Mouse (Mus musculus): ENCODE measurements around the gene 1700016H13Rik. TPM values are rescaled to one million over a fixed set of nuclear protein-coding genes. Genes with fewer than 3 reads are reported as not detected.
A peak's percentile ranks its signal among the peaks of the same experiment; 100 is the strongest.

Gene 1700016H13Rik
- total and polyA plus RNA-seq, 2 experiments from 2014 or later = 0.30 TPM; not detected in 1

DNA sequence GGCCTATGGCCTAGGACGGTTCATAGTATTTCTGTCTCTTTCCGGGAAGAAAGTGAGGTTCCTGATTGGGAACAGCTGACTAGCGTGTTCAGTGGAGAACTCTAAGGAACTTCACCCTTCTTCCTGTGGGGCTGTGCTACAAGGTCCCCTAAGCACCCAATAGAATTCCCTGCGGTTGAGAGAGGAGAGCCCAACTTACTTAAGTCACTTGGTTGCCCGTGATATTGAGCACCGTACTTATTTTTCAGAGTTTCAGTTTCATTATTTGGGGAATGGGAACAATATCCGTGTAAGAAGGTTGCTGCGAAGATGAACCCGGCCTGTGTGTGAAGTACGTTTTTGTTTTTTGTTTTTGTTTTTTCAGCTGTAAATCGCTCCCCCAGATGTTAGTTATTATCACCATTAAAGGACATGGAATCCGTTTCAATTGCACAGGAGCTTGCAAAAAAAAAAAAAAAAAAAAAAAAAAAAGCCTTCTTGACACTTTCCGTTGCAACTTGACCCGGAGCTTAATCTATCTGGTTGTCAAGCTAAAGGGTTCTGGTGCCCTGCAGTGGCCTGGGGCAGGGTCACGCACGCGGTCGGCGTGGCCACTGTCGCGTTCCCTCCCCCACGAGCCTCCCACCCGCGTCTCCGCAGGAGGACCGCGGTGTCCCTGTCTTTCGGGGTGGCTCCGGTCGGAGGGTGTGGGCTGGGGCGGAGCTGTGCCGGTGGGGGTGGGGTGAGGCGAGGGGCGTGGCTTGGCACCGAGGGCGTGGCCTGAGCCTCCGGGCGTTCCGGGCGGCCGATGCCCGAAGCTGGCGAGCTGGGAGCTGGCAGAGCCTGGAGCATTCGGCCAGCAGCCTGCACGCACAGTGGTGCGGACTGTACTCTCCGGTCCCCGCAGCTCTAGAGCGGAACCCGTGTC lies 36.1 kb upstream of the 1700016H13Rik start, which contains the start of gene Aff1:
Aff1 (plus strand) TSS at position 751 of the 907 bp plus-strand sequence.
- H3K4me1 ChIP-seq (ENCODE audit: insufficient read depth, low read length) = 0 out of 2 replicates have a peak, but pooled peaks cover 3% of the 10 kb centered on the region
- no peaks in the 10 kb centered on the region for H3K9me3 ChIP-seq (ENCODE audit: low read length)
- ATAC-seq (ENCODE audit: low FRiP score) (peak; percentile 66), DNase-seq (ENCODE audit: low spot score) (peak; percentile 59)
- no peak within 1 kb of the TSS for H3K27ac ChIP-seq (ENCODE audit: low read depth, low read length)
- peak within 1 kb of the TSS; percentile 100 for H3K4me2 ChIP-seq (ENCODE audit: low read depth, low read length, poor library complexity, severe bottlenecking)
- WGBS = 7% methylated on average over 47 of the region's 50 CpGs
- H3K9ac ChIP-seq (replicated peaks; ENCODE audit: low read length, poor library complexity, severe bottlenecking) = peak within 1 kb of the TSS; percentile 60
- peaks cover 5% of the 10 kb centered on the region; the same call in 1 of the 2 replicates for H3K27me3 ChIP-seq (ENCODE audit: insufficient read depth, low read length)
- H3K4me3 ChIP-seq (ENCODE audit: low read depth, low read length) = peak within 1 kb of the TSS; percentile 58
- no peaks in the 10 kb centered on the region for H3K36me3 ChIP-seq (ENCODE audit: insufficient read depth, low read length)
- TF ChIP-seq CTCF (IDR thresholded peaks at IDR 0.05) = no peak

DNA sequence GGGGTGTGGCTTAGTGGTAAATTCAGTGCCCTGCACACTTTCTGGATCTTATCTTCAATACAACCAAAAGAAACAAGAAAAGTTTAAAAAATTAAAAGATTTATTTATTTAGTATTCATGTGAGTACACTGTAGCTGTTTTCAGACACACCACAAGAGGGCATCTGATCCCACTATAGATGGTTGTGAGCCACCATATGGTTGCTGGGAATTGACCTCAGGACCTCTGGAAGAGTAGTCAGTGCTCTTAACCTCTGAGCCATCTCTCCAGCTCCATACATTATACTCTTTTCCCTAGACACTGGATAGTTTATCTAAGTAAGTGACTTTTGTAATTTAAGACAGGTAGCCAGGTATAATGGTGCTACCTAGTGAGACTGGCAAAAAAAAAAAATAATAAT lies 35.4 kb upstream of the 1700016H13Rik start:
- H3K9ac ChIP-seq (replicated peaks; ENCODE audit: low read length, poor library complexity, severe bottlenecking) = no peak overlapping the region
- H3K4me3 ChIP-seq (ENCODE audit: low read depth, low read length) = no peak overlapping the region
- ATAC-seq (ENCODE audit: low FRiP score) (no peak), DNase-seq (ENCODE audit: low spot score) (no peak)
- no peaks in the 10 kb centered on the region for H3K9me3 ChIP-seq (ENCODE audit: low read length)
- peaks cover 5% of the 10 kb centered on the region; the same call in 1 of the 2 replicates for H3K27me3 ChIP-seq (ENCODE audit: insufficient read depth, low read length)
- H3K4me2 ChIP-seq (ENCODE audit: low read depth, low read length, poor library complexity, severe bottlenecking) = no peak overlapping the region
- H3K36me3 ChIP-seq (ENCODE audit: insufficient read depth, low read length) = no peaks in the 10 kb centered on the region
- 0 out of 2 replicates have a peak, but pooled peaks have one; percentile 23 for TF ChIP-seq CTCF (IDR thresholded peaks at IDR 0.05)
- no peak overlapping the region for H3K27ac ChIP-seq (ENCODE audit: low read depth, low read length)
- 0 out of 2 replicates have a peak, but pooled peaks cover 3% of the 10 kb centered on the region for H3K4me1 ChIP-seq (ENCODE audit: insufficient read depth, low read length)

DNA sequence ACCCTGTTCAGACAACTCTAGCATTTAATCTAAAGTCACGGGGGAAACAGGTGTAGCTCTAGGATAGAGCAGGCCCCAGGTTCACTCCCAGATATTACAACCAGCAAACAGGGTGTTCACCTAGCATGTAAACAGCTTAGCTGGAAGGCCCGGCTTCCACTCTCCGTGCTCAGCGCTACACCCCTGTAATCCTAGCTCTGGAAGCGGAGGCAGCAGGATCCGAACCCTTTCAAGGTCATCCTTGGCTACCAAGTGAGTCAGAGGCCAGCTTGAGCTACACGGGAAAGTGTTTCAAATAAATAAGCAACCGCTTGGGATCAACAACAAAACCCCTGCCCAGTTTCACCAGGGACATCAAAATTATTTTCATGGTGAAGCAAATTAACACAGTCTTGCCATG lies 34.4 kb upstream of the 1700016H13Rik start:
- ATAC-seq (ENCODE audit: low FRiP score) (no peak), DNase-seq (ENCODE audit: low spot score) (no peak)
- 0 out of 2 replicates have a peak, but pooled peaks cover 3% of the 10 kb centered on the region for H3K4me1 ChIP-seq (ENCODE audit: insufficient read depth, low read length)
- H3K4me2 ChIP-seq (ENCODE audit: low read depth, low read length, poor library complexity, severe bottlenecking) = no peak overlapping the region
- no peak overlapping the region for H3K27ac ChIP-seq (ENCODE audit: low read depth, low read length)
- 92% methylated on average over 8 of the region's 8 CpGs for WGBS
- no peak overlapping the region for H3K9ac ChIP-seq (replicated peaks; ENCODE audit: low read length, poor library complexity, severe bottlenecking)
- H3K9me3 ChIP-seq (ENCODE audit: low read length) = no peaks in the 10 kb centered on the region
- H3K27me3 ChIP-seq (ENCODE audit: insufficient read depth, low read length) = peaks cover 5% of the 10 kb centered on the region; the same call in 1 of the 2 replicates
- no peak overlapping the region for H3K4me3 ChIP-seq (ENCODE audit: low read depth, low read length)
- H3K36me3 ChIP-seq (ENCODE audit: insufficient read depth, low read length) = no peaks in the 10 kb centered on the region
- no peak for TF ChIP-seq CTCF (IDR thresholded peaks at IDR 0.05)

DNA sequence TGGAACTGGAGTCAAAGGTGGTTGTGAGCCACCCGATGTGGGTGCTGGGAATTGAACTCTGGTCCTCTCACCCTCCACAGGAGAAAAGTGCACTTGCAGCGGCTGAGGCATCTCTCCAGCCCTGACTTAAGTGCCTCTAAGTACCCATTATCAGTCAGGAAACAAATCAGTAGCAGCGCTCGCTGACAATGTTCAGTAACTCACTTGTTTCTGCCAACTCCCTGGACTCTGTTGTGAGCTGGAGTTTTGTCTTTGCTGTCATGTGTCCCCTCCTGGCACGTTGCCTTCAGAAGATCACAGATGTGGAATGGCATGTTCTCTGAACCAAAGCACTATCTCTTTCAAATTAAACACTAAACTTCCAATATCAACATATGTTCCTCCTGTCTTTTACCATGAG lies 33.8 kb upstream of the 1700016H13Rik start:
- WGBS = 87% methylated on average over 5 of the region's 5 CpGs
- no peaks in the 10 kb centered on the region for H3K36me3 ChIP-seq (ENCODE audit: insufficient read depth, low read length)
- peaks cover 5% of the 10 kb centered on the region; the same call in 1 of the 2 replicates for H3K27me3 ChIP-seq (ENCODE audit: insufficient read depth, low read length)
- no peak overlapping the region for H3K9ac ChIP-seq (replicated peaks; ENCODE audit: low read length, poor library complexity, severe bottlenecking)
- no peak for TF ChIP-seq CTCF (IDR thresholded peaks at IDR 0.05)
- DNase-seq (ENCODE audit: low spot score) = no peak
- H3K4me2 ChIP-seq (ENCODE audit: low read depth, low read length, poor library complexity, severe bottlenecking) = no peak overlapping the region
- H3K4me3 ChIP-seq (ENCODE audit: low read depth, low read length) = no peak overlapping the region
- no peaks in the 10 kb centered on the region for H3K9me3 ChIP-seq (ENCODE audit: low read length)
- 0 out of 2 replicates have a peak, but pooled peaks cover 3% of the 10 kb centered on the region for H3K4me1 ChIP-seq (ENCODE audit: insufficient read depth, low read length)
- no peak for ATAC-seq (ENCODE audit: low FRiP score)
- H3K27ac ChIP-seq (ENCODE audit: low read depth, low read length) = no peak overlapping the region

DNA sequence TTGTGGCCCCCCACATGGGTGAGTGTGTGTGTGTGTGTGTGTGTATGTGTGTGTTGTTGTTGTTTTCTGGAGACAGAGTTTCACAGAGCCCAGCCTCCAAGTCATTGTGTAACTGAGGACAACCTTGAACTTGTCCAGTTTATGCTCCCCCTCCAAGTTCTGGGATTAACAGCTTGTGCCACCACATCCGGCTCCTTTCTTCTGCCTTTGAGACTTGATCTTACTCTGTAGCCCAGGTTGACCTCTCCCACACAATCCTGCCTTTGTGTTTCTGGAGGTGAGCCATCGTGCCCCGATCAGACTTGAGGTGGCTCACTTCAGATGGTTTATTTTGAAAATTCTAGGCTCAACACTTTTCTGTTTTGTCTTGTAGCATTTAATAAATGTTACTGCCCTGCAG lies 26.0 kb upstream of the 1700016H13Rik start:
- DNase-seq (ENCODE audit: low spot score) (no peak), ATAC-seq (ENCODE audit: low FRiP score) (no peak)
- Histone ChIP-seq H3K9ac (replicated peaks; ENCODE audit: low read length, poor library complexity, severe bottlenecking) (no peak overlapping the region), H3K36me3 (ENCODE audit: insufficient read depth, low read length) (no peaks in the 10 kb centered on the region), H3K4me2 (ENCODE audit: low read depth, low read length, poor library complexity, severe bottlenecking) (no peak overlapping the region), H3K27me3 (ENCODE audit: insufficient read depth, low read length) (no peaks in the 10 kb centered on the region), H3K4me3 (ENCODE audit: low read depth, low read length) (no peak overlapping the region), H3K27ac (ENCODE audit: low read depth, low read length) (no peak overlapping the region), H3K4me1 (ENCODE audit: insufficient read depth, low read length) (no peaks in the 10 kb centered on the region), H3K9me3 (ENCODE audit: low read length) (no peaks in the 10 kb centered on the region)
- TF ChIP-seq CTCF (IDR thresholded peaks at IDR 0.05) = no peak
- 53% methylated on average over 3 of the region's 3 CpGs for WGBS

DNA sequence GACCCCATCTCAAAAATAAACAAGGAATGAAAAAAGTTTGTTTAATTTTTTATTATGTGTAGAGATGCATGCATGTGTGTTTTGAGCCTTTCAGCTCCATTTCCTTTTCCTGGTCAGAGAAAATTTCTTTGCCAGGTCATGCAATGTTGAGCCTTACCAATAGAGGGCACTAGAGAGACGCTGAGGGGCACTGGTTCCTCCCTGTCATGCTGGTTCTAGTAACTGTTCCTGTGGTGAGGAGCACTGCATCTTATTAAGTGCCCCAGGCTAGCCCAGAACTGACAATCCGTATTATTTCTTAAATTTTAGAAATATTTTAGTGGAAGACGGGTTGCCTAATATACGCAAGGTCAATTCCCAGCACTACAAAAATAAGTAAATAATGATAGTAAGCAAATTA lies 24.6 kb upstream of the 1700016H13Rik start:
- Histone ChIP-seq H3K36me3 (ENCODE audit: insufficient read depth, low read length) (no peaks in the 10 kb centered on the region), H3K9ac (replicated peaks; ENCODE audit: low read length, poor library complexity, severe bottlenecking) (no peak overlapping the region), H3K27ac (ENCODE audit: low read depth, low read length) (no peak overlapping the region), H3K9me3 (ENCODE audit: low read length) (no peaks in the 10 kb centered on the region), H3K4me1 (ENCODE audit: insufficient read depth, low read length) (no peaks in the 10 kb centered on the region), H3K4me2 (ENCODE audit: low read depth, low read length, poor library complexity, severe bottlenecking) (no peak overlapping the region), H3K27me3 (ENCODE audit: insufficient read depth, low read length) (no peaks in the 10 kb centered on the region), H3K4me3 (ENCODE audit: low read depth, low read length) (no peak overlapping the region)
- peak; percentile 77 for TF ChIP-seq CTCF (IDR thresholded peaks at IDR 0.05)
- DNase-seq (ENCODE audit: low spot score) (peak; percentile 52), ATAC-seq (ENCODE audit: low FRiP score) (no peak)
- 41% methylated on average over 4 of the region's 4 CpGs for WGBS

Data from midbrain, postnatal 0 days (tissue).